Mouse (Mus musculus) intestine, embryonic 16.5 days (tissue): ENCODE measurements at regions not wholly inside any gene's neighbourhood (a gene's known extent, or its start where the extent isn't known, plus 50 kb on each side); places are given as distances from the start of the nearest gene placed in this dataset.

Experiments used
- ATAC-seq: fragments of 200-750 bp; cut with Nextera tagmentation; 2 replicates; pipeline ENCODE4 v1.8.0; 2017; ENCODE audit warnings: moderate TSS enrichment, moderate library complexity
- H3K27ac ChIP-seq: fragments of 300-500 bp; sonication (generic); 2 replicates; pipeline ENCODE4 v1.5.1; 2014; ENCODE audit warnings: mild to moderate bottlenecking, low read length
- H3K27me3 ChIP-seq: fragments of 300-500 bp; sonication (generic); replicated peaks from 2 replicates; pipeline ENCODE4 v1.6.1; 2014; ENCODE audit warnings: low read length, control low read depth, mixed read lengths; ENCODE audit not compliant: control insufficient read depth, insufficient read depth
- H3K36me3 ChIP-seq: fragments of 300-500 bp; sonication (generic); 2 replicates; pipeline ENCODE4 v1.6.1; 2014; ENCODE audit warnings: low read length, control low read depth; ENCODE audit not compliant: control insufficient read depth, insufficient read depth
- H3K4me1 ChIP-seq: fragments of 300-500 bp; sonication (generic); 2 replicates; pipeline ENCODE4 v1.6.1; 2014; ENCODE audit warnings: low read length, control low read depth, mixed read lengths; ENCODE audit not compliant: control insufficient read depth, insufficient read depth
- H3K4me2 ChIP-seq: fragments of 300-500 bp; sonication (generic); 2 replicates; pipeline ENCODE4 v1.6.1; 2014; ENCODE audit warnings: low read depth, low read length, control low read depth
- H3K4me3 ChIP-seq: fragments of 300-500 bp; sonication (generic); 2 replicates; pipeline ENCODE4 v1.5.1; 2014; ENCODE audit warnings: mild to moderate bottlenecking, low read length
- H3K9ac ChIP-seq: fragments of 300-500 bp; sonication (generic); 2 replicates; pipeline ENCODE4 v1.6.1; 2014; ENCODE audit warnings: low read depth, low read length
- H3K9me3 ChIP-seq: fragments of 300-500 bp; sonication (generic); 2 replicates; pipeline ENCODE4 v1.6.1; 2016; ENCODE audit warnings: low read length, control low read depth; ENCODE audit not compliant: control insufficient read depth
- WGBS: fragments of 180-500 bp; shearing (Covaris S2); extraction: QIAGEN DNeasy Blood & Tissue Kit; methylation state at CpG from one replicate; pipeline ENCODE4 v1.1.7; 2014; 5-methylcytosine and 5-hydroxymethylcytosine counted together

DNA sequence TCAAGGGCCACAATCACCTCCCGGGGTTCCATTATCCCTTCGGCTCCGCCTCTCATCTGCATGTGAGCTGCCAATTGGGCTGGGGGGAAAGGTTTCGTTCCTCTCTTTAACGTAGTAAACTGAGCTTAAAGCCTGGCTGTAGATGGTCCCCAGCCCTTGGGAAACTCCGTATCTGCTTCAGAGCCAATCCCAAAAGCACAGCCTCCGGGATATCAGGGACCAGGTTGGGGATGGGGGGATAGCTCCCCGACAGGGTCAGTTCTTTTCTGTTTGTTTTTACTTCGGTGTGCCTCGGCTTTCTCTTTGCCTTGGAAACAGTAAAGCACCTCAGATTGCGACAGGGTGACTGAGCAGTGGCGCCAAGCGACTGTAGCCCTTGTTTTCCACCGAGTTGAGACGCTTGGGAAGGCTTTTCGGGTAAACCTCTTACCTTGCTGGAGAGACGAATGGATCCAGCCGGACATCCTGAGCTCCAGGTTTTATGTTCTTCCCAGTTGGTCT, 64.5 kb downstream of the Tfap2c start:
- Histone ChIP-seq H3K36me3 (no peaks in the 10 kb centered on the region), H3K27me3 (peaks cover 5% of the 10 kb centered on the region; the same call in 1 of the 2 replicates), H3K27ac (no peak overlapping the region), H3K9me3 (no peaks in the 10 kb centered on the region), H3K4me2 (peak overlapping the region; percentile 47), H3K4me1 (0 out of 2 replicates have a peak, but pooled peaks cover 2% of the 10 kb centered on the region), H3K9ac (peak overlapping the region; percentile 17; the same call in 1 of the 2 replicates), H3K4me3 (peak overlapping the region; percentile 41)
- WGBS, result under 1% methylated on average over 18 of the region's 18 CpGs
- no peak; the same call in 1 of the 2 replicates for ATAC-seq

- 34% methylated on average over 2 of the region's 2 CpGs for WGBS
- H3K27me3 ChIP-seq, result peaks cover 5% of the 10 kb centered on the region; the same call in 1 of the 2 replicates
- no peaks in the 10 kb centered on the region for H3K36me3 ChIP-seq
- H3K9ac ChIP-seq, result no peak overlapping the region
- no peaks in the 10 kb centered on the region for H3K9me3 ChIP-seq
- no peak for ATAC-seq
- no peak overlapping the region for H3K4me2 ChIP-seq
- H3K4me3 ChIP-seq, result no peak overlapping the region
- H3K4me1 ChIP-seq, result 0 out of 2 replicates have a peak, but pooled peaks cover 2% of the 10 kb centered on the region
- no peak overlapping the region for H3K27ac ChIP-seq
Observed at GRCm38 (mm10) chr2:172615148-172615547, 65.8 kb downstream of the Tfap2c start.

- Histone ChIP-seq H3K9ac (no peak overlapping the region), H3K4me1 (0 out of 2 replicates have a peak, but pooled peaks cover 2% of the 10 kb centered on the region), H3K4me3 (no peak overlapping the region), H3K27ac (no peak overlapping the region), H3K4me2 (no peak overlapping the region), H3K9me3 (no peaks in the 10 kb centered on the region), H3K27me3 (peaks cover 5% of the 10 kb centered on the region; the same call in 1 of the 2 replicates), H3K36me3 (no peaks in the 10 kb centered on the region)
- ATAC-seq, result no peak
- 33% methylated on average over 4 of the region's 4 CpGs for WGBS
Observed at GRCm38 (mm10) chr2:172615582-172615981, 66.2 kb downstream of the Tfap2c start.

GRCm38 (mm10) chr2:172619168-172619567, 69.8 kb downstream of the Tfap2c start:
- H3K27me3 ChIP-seq, result peaks cover 8% of the 10 kb centered on the region; the same call in 1 of the 2 replicates
- H3K36me3 ChIP-seq, result no peaks in the 10 kb centered on the region
- H3K27ac ChIP-seq, result no peak overlapping the region
- no peak overlapping the region for H3K4me2 ChIP-seq
- H3K4me1 ChIP-seq, result no peaks in the 10 kb centered on the region
- no peak overlapping the region for H3K9ac ChIP-seq
- no peaks in the 10 kb centered on the region for H3K9me3 ChIP-seq
- ATAC-seq, result no peak
- no peak overlapping the region for H3K4me3 ChIP-seq
- WGBS, result 87% methylated on average over 7 of the region's 7 CpGs

DNA sequence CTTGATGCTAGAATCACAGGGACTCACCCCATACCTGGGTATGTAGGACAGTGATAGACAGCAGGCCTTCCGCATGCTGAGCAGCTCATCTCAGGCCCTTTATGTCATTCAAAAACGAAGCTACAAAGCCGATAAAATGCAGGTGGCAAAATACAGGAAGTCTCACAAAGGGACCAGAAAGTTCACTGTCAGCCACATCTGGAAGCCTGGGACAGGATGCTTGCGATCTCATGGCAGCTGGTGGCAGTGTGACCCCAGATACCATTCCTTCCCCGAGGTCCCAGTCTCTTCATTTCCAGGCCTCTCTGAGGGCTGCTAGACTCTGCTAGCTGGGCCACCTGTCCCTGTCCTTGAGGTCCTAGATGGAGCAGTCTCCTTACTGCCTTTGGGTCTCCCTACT, 70.6 kb downstream of the Tfap2c start:
- no peaks in the 10 kb centered on the region for H3K4me1 ChIP-seq

GRCm38 (mm10) chr2:172623707-172624106, 74.3 kb downstream of the Tfap2c start:
- Histone ChIP-seq H3K4me1 (no peaks in the 10 kb centered on the region), H3K27me3 (peaks cover 3% of the 10 kb centered on the region; the same call in 1 of the 2 replicates), H3K9ac (no peak overlapping the region), H3K9me3 (no peaks in the 10 kb centered on the region), H3K4me2 (no peak overlapping the region), H3K4me3 (no peak overlapping the region), H3K27ac (no peak overlapping the region), H3K36me3 (no peaks in the 10 kb centered on the region)
- no peak for ATAC-seq
- WGBS, result 9% methylated on average over 14 of the region's 14 CpGs

More for the DNA sequence above, 70.6 kb downstream of the Tfap2c start:
- ATAC-seq, result no peak
- Histone ChIP-seq H3K4me2 (no peak overlapping the region), H3K27me3 (peaks cover 6% of the 10 kb centered on the region; the same call in 1 of the 2 replicates), H3K27ac (no peak overlapping the region), H3K9ac (no peak overlapping the region), H3K4me3 (no peak overlapping the region), H3K9me3 (no peaks in the 10 kb centered on the region), H3K36me3 (no peaks in the 10 kb centered on the region)
- 63% methylated on average over 5 of the region's 5 CpGs for WGBS

DNA sequence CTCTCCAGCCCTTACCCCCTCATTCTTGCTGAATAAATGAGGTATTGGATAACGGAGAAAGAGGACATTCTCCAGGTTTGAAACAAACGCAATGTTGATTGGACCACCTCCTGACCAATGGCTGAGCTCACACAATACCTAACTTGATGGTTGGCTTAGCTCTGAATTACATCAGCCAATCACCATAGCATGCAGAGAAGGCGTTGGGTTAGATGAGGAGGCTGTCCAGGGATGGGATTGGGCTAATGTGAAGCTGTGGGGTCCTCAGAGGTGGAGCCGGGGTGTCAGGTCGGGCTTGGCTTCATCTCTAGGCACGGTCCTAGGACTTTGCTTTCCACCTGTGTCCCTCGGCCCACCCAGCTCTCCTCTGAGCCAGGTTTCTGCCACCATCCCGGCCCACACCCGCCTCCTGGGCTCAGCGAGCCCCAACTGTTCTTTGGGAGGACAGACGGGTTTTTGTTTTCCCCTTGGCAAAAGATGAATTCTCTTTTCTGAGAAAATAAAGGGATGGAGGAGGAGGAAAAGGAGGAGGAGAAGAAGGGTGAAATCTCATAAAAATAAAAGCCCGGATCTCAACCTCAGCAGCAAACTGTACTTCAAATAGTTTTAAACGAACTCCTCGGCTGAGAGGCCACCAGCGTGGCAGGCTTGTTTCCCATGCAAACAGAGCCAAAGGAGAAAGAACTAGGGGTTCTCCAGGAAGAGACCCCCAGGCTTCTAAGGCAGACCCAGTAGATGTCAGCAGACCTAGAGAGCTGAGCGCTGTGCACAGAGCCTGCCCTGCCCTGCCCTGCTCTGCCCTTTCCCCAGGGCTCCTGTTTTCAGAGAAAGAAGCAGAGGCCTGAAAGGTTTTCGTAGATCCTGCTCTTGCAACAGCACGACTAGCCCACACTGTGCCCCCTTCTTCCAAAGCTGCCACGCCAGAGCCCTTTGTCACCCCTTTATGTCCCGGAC, 78.2 kb downstream of the Tfap2c start:
- no peaks in the 10 kb centered on the region for H3K36me3 ChIP-seq
- H3K4me1 ChIP-seq, result 0 out of 2 replicates have a peak, but pooled peaks cover 4% of the 10 kb centered on the region
- no peak overlapping the region for H3K4me3 ChIP-seq
- H3K9ac ChIP-seq, result no peak overlapping the region
- H3K4me2 ChIP-seq, result no peak overlapping the region
- WGBS, result 77% methylated on average over 20 of the region's 20 CpGs
- H3K27me3 ChIP-seq, result peaks cover 3% of the 10 kb centered on the region; the same call in 1 of the 2 replicates
- no peaks in the 10 kb centered on the region for H3K9me3 ChIP-seq
- no peak for ATAC-seq
- H3K27ac ChIP-seq, result no peak overlapping the region

DNA sequence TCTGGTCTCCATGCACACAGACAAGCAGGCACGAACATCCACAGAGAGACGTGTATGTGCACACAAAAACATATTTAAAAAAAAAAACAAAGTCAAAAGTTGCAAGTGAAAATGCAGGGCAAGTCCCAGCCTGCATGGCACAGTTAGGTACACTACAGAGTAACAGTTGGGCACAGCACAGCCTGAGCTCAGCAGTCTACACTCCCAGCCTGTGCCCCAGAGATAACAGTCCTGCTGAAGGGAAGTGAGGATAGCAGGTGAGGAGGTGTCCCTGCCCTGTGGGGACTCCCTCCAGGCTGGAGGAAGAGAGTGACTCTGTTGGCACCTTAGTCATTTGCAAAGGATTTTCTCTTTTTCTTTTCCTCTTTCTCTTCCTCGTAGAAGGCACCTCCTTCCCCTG, 80.9 kb downstream of the Tfap2c start:
- Histone ChIP-seq H3K4me1 (0 out of 2 replicates have a peak, but pooled peaks cover 4% of the 10 kb centered on the region), H3K9ac (no peak overlapping the region), H3K27ac (no peak overlapping the region), H3K27me3 (no peaks in the 10 kb centered on the region), H3K4me2 (peak overlapping the region; percentile 32; the same call in 1 of the 2 replicates), H3K4me3 (no peak overlapping the region), H3K36me3 (no peaks in the 10 kb centered on the region), H3K9me3 (no peaks in the 10 kb centered on the region)
- 56% methylated on average over 3 of the region's 3 CpGs for WGBS
- no peak for ATAC-seq

- Histone ChIP-seq H3K9ac (no peak overlapping the region), H3K36me3 (no peaks in the 10 kb centered on the region), H3K27ac (no peak overlapping the region), H3K9me3 (no peaks in the 10 kb centered on the region), H3K4me1 (peaks cover 5% of the 10 kb centered on the region; the same call in 1 of the 2 replicates), H3K4me2 (no peak overlapping the region), H3K27me3 (no peaks in the 10 kb centered on the region), H3K4me3 (no peak overlapping the region)
- 67% methylated on average over 11 of the region's 11 CpGs for WGBS
- ATAC-seq, result no peak
Observed at GRCm38 (mm10) chr2:172642616-172643015, 93.2 kb downstream of the Tfap2c start.
